Mouse (Mus musculus) liver, embryonic 13.5 days (tissue): ENCODE results near the gene Gm3952. TPM values are rescaled to one million over a fixed set of nuclear protein-coding genes. Genes with fewer than 3 reads are reported as not detected.
A peak's percentile ranks its signal among the peaks of the same experiment; 100 is the strongest.

Experiments used
- ATAC-seq: fragments of 200-750 bp; cut with Nextera tagmentation; 2 replicates; pipeline ENCODE4 v1.8.0; 2017; ENCODE audit warnings: low read depth, mild to moderate bottlenecking, moderate number of reproducible peaks, moderate library complexity
- DNase-seq: peaks from one replicate; pipeline ENCODE4 v3.0.0; 2022
- H3K27ac ChIP-seq: fragments of 300-500 bp; sonication (generic); 2 replicates; pipeline ENCODE4 v1.5.1; 2015; ENCODE audit warnings: moderate library complexity, mild to moderate bottlenecking, inconsistent platforms
- H3K27me3 ChIP-seq: fragments of 300-500 bp; sonication (generic); 2 replicates; pipeline ENCODE4 v1.6.1; 2015; ENCODE audit warnings: mild to moderate bottlenecking, inconsistent platforms
- H3K36me3 ChIP-seq: fragments of 300-500 bp; sonication (generic); 2 replicates; pipeline ENCODE4 v1.6.1; 2015; ENCODE audit warnings: mild to moderate bottlenecking, inconsistent platforms
- H3K4me1 ChIP-seq: fragments of 300-500 bp; sonication (generic); replicated peaks from 2 replicates; pipeline ENCODE4 v1.6.1; 2015; ENCODE audit warnings: inconsistent platforms
- H3K4me2 ChIP-seq: fragments of 300-500 bp; sonication (generic); 2 replicates; pipeline ENCODE4 v1.6.1; 2015; ENCODE audit warnings: inconsistent platforms, mild to moderate bottlenecking, moderate library complexity
- H3K4me3 ChIP-seq: fragments of 300-500 bp; sonication (generic); replicated peaks from 2 replicates; pipeline ENCODE4 v1.5.1; 2015; ENCODE audit warnings: mild to moderate bottlenecking, inconsistent platforms
- H3K9ac ChIP-seq: fragments of 300-500 bp; sonication (generic); 2 replicates; pipeline ENCODE4 v1.6.1; 2015; ENCODE audit warnings: mild to moderate bottlenecking, inconsistent platforms
- H3K9me3 ChIP-seq: fragments of 300-500 bp; sonication (generic); replicated peaks from 2 replicates; pipeline ENCODE4 v1.6.1; 2016; ENCODE audit warnings: inconsistent platforms
- WGBS: fragments of 180-500 bp; shearing (Covaris S2); methylation state at CpG from one replicate; pipeline ENCODE4 v1.1.7; 2015; ENCODE audit not compliant: insufficient replicate concordance; 5-methylcytosine and 5-hydroxymethylcytosine counted together
- polyA plus RNA-seq: library from polyadenylated mRNA; unstranded; fragments of >200 nt; fragmentation: Nextera tagmentation; extraction: Ambion mirVana; gene quantifications from 2 replicates; pipeline ENCODE4 v1.2.1, GENCODE M21; 2015

The Gm3952 gene
- not detected in 2 replicates for polyA plus RNA-seq

DNA sequence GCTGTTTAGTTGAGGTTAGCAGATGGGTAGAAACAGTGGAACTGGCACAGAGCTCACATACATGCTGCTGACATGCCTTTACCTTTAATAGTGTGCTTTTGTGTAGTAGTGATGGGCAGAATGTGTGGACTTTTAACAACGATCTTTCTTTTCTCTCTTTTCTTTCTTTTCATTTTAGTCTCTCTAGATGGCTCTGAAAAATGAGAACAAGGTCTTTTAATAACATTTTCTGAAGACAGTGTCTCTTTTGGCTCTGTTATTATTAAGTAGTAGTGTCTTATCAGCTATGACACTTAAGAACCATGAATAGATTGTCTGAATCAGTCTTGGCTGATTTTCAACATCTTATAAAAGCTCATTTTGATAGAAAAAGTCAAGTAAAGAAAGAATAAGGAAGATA, at the start of gene Gm3952:
Gene Gm3952, minus strand, starts transcription at position 101 of the 400 bp plus-strand sequence.
- Histone ChIP-seq H3K9ac (no peak within 1 kb of the TSS), H3K9me3 (no peaks in the 10 kb centered on the region), H3K4me3 (no peak within 1 kb of the TSS), H3K4me1 (no peaks in the 10 kb centered on the region), H3K27ac (no peak within 1 kb of the TSS), H3K36me3 (no peaks in the 10 kb centered on the region), H3K4me2 (no peak within 1 kb of the TSS), H3K27me3 (no peaks in the 10 kb centered on the region)
- 52% methylated on average over 1 of the region's 1 CpGs for WGBS
- DNase-seq (no peak), ATAC-seq (no peak)

GRCm38 (mm10) chr8:128843749-128844148, 45.3 kb upstream of the Gm3952 start:
- 23% methylated on average over 5 of the region's 5 CpGs for WGBS
- Histone ChIP-seq H3K27me3 (no peaks in the 10 kb centered on the region), H3K4me3 (no peak overlapping the region), H3K4me2 (no peak overlapping the region), H3K9ac (no peak overlapping the region), H3K4me1 (no peaks in the 10 kb centered on the region), H3K9me3 (no peaks in the 10 kb centered on the region), H3K27ac (no peak overlapping the region), H3K36me3 (no peaks in the 10 kb centered on the region)
- DNase-seq = no peak
- ATAC-seq = no peak

DNA sequence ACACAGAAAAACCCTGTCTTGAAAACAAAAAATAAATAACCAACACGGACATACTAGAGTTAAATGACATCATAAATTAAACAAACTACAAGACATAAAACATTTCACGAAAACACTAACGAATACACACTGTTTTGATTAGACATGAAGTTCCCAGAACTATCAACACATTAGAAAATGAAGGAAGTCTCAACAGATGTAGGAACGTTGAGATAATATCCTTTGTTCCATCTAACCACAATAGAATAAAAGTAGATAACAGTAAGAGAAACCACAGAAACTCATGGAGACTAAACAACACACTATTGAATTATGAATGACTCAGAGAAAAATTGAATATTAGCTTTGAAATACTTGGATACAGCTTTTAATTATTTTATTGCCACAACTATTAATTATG, 14.0 kb upstream of the Gm3952 start:
- no peaks in the 10 kb centered on the region for H3K36me3 ChIP-seq
- H3K27ac ChIP-seq = no peak overlapping the region
- ATAC-seq (no peak), DNase-seq (no peak)
- no peaks in the 10 kb centered on the region for H3K27me3 ChIP-seq
- 52% methylated on average over 4 of the region's 4 CpGs for WGBS
- no peaks in the 10 kb centered on the region for H3K4me1 ChIP-seq
- H3K4me2 ChIP-seq = no peak overlapping the region
- no peaks in the 10 kb centered on the region for H3K9me3 ChIP-seq
- H3K9ac ChIP-seq = no peak overlapping the region
- no peak overlapping the region for H3K4me3 ChIP-seq

DNA sequence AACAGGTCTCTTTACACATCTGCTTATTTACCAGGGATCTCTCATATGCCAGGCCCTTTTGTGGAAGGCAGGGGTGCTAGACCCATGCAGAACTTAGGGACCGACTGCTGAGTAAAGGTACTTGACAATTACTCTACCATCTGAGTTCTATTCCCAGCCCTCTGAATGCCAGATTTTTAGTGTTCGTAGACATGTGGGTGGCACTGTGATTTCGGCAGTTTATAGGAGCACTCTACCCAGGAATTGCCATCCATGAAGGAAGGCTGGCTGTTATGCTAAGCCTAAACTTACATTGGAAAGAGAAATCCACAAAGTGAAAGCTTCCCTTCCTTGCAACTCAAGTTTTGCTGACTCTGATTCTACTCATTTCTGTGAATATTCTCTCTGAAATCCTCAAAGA, 62.8 kb downstream of the Gm3952 start:
- H3K4me3 ChIP-seq = no peak overlapping the region
- no peak for DNase-seq
- no peaks in the 10 kb centered on the region for H3K4me1 ChIP-seq
- H3K27me3 ChIP-seq = no peaks in the 10 kb centered on the region
- peaks cover 53% of the 10 kb centered on the region for H3K36me3 ChIP-seq
- H3K9ac ChIP-seq = no peak overlapping the region
- 83% methylated on average over 3 of the region's 3 CpGs for WGBS
- no peak for ATAC-seq
- H3K9me3 ChIP-seq = no peaks in the 10 kb centered on the region
- no peak overlapping the region for H3K4me2 ChIP-seq
- no peak overlapping the region for H3K27ac ChIP-seq

- DNase-seq (no peak), ATAC-seq (no peak)
- no peaks in the 10 kb centered on the region for H3K9me3 ChIP-seq
- no peak overlapping the region for H3K4me3 ChIP-seq
- WGBS = 57% methylated on average over 3 of the region's 3 CpGs
- no peak overlapping the region for H3K9ac ChIP-seq
- H3K27ac ChIP-seq = no peak overlapping the region
- no peak overlapping the region for H3K4me2 ChIP-seq
- H3K36me3 ChIP-seq = peaks cover 60% of the 10 kb centered on the region
- no peaks in the 10 kb centered on the region for H3K27me3 ChIP-seq
- no peaks in the 10 kb centered on the region for H3K4me1 ChIP-seq
Measured at GRCm38 (mm10) chr8:128734118-128734517, 64.4 kb downstream of the Gm3952 start.

DNA sequence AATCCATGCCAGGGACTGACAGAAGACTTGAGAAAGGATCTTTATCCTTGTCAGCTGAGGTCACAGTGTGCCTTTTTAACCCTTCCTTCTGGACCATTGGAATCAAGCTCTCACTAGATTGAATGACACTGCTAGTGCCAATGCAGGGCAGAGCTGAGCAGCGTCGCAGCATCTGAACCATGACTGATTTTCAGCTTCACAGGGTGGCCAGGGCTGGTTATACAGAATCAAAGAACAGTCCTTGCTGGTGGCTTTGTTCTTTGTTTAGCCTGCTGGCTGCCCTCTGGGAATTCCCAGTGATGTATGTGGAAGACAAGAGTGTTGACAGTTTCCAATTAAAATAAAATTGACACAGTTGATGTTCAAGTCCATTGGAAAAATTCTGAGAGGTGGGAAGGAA, 66.2 kb downstream of the Gm3952 start:
- H3K4me3 ChIP-seq = no peak overlapping the region
- H3K4me2 ChIP-seq = no peak overlapping the region
- WGBS = 90% methylated on average over 2 of the region's 2 CpGs
- H3K36me3 ChIP-seq = peaks cover 63% of the 10 kb centered on the region
- H3K4me1 ChIP-seq = no peaks in the 10 kb centered on the region
- DNase-seq (no peak), ATAC-seq (no peak)
- H3K27ac ChIP-seq = no peak overlapping the region
- H3K9ac ChIP-seq = no peak overlapping the region
- H3K27me3 ChIP-seq = no peaks in the 10 kb centered on the region
- no peaks in the 10 kb centered on the region for H3K9me3 ChIP-seq

GRCm38 (mm10) chr8:128727213-128727612, 71.3 kb downstream of the Gm3952 start:
- H3K9me3 ChIP-seq = no peaks in the 10 kb centered on the region
- H3K27me3 ChIP-seq = no peaks in the 10 kb centered on the region
- no peak overlapping the region for H3K9ac ChIP-seq
- 83% methylated on average over 1 of the region's 1 CpGs for WGBS
- H3K36me3 ChIP-seq = peaks cover 74% of the 10 kb centered on the region
- H3K4me2 ChIP-seq = no peak overlapping the region
- no peak overlapping the region for H3K4me3 ChIP-seq
- no peak for DNase-seq
- ATAC-seq = no peak
- no peaks in the 10 kb centered on the region for H3K4me1 ChIP-seq
- H3K27ac ChIP-seq = no peak overlapping the region

DNA sequence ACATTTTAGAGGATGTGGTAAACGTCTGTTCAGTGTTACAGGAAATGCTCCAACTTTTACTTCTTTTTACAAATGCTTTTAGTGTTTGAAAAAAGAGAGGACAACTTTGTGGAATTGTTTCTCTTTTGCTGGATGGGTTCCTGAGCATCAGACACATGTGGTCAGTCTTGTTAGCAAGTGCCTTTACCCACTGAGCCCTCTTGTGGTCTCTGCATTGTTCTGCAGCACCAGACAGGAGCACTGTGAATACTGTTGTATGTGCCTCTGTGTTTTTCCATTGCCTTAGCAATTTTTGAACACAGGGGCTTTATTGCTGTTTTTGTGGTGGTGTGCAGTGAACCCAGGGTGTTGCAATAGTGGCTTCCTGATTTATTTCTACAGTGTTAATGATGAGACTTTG, 73.7 kb downstream of the Gm3952 start:
- Histone ChIP-seq H3K4me3 (no peak overlapping the region), H3K27me3 (no peaks in the 10 kb centered on the region), H3K4me2 (no peak overlapping the region), H3K4me1 (peaks cover 5% of the 10 kb centered on the region), H3K9ac (no peak overlapping the region), H3K27ac (no peak overlapping the region), H3K9me3 (no peaks in the 10 kb centered on the region), H3K36me3 (peaks cover 71% of the 10 kb centered on the region)
- WGBS = 63% methylated on average over 1 of the region's 1 CpGs
- DNase-seq (no peak), ATAC-seq (no peak)

GRCm38 (mm10) chr8:128716184-128716583, 82.3 kb downstream of the Gm3952 start:
- no peak overlapping the region for H3K27ac ChIP-seq
- no peak for DNase-seq
- H3K36me3 ChIP-seq = peaks cover 79% of the 10 kb centered on the region

GRCm38 (mm10) chr8:128709261-128709660, 89.2 kb downstream of the Gm3952 start:
- H3K36me3 ChIP-seq = peaks cover 67% of the 10 kb centered on the region
- 34% methylated on average over 3 of the region's 3 CpGs for WGBS
- peak; percentile 76 for ATAC-seq

More at GRCm38 (mm10) chr8:128716184-128716583, 82.3 kb downstream of the Gm3952 start:
- Histone ChIP-seq H3K4me2 (no peak overlapping the region), H3K9ac (no peak overlapping the region), H3K4me1 (peaks cover 5% of the 10 kb centered on the region), H3K4me3 (no peak overlapping the region), H3K27me3 (no peaks in the 10 kb centered on the region), H3K9me3 (no peaks in the 10 kb centered on the region)
- no peak for ATAC-seq

DNA sequence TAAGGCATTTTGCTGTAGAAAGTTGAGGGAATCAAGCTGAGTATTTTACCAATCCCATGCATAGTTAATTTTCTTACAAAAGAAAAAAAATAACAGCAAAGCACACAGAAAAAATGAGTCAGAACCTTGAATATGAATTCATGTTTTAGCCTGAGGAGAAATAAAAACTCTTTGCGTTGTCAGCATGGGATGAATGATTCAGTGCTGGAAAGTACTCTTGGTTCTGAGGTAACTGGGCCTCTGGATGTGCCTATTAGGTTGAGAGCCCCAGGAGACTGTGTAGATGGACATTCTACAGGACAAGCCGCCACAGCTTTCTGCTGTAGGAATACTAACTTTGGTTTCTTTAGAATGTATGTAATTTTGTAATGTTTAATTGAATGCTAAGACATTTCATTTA, 93.7 kb downstream of the Gm3952 start:
- H3K4me1 ChIP-seq = peaks cover 23% of the 10 kb centered on the region

More at GRCm38 (mm10) chr8:128709261-128709660, 89.2 kb downstream of the Gm3952 start:
- Histone ChIP-seq H3K9ac (no peak overlapping the region), H3K4me1 (peaks cover 9% of the 10 kb centered on the region), H3K4me3 (no peak overlapping the region), H3K27me3 (no peaks in the 10 kb centered on the region), H3K9me3 (no peaks in the 10 kb centered on the region), H3K27ac (no peak overlapping the region), H3K4me2 (no peak overlapping the region)
- DNase-seq = peak; percentile 65

DNA sequence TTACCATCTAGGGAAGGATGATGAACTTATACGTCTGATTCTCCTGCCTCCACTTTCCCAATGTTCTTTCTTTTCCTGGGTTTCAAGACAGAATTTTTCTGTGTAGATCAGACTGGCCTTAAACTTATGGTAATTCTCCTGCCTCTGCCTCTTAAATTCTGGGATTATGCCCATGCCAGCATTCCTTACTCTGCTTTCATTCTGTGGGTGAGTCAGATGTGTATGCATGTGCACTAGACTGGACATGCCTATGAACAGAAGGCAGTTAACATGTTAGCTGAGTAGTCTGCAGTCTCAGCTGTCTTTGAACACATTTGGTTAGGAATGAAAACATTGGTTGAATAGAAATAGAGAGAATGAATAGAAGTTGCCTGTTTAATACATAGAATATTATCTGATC, 94.1 kb downstream of the Gm3952 start:
- Histone ChIP-seq H3K27ac (no peak overlapping the region), H3K4me2 (no peak overlapping the region), H3K36me3 (peaks cover 27% of the 10 kb centered on the region), H3K27me3 (no peaks in the 10 kb centered on the region), H3K4me1 (peaks cover 27% of the 10 kb centered on the region), H3K9ac (no peak overlapping the region), H3K9me3 (no peaks in the 10 kb centered on the region), H3K4me3 (no peak overlapping the region)
- ATAC-seq (no peak), DNase-seq (no peak)
- WGBS = 65% methylated on average over 1 of the region's 1 CpGs

More for the DNA sequence above, 93.7 kb downstream of the Gm3952 start:
- no peaks in the 10 kb centered on the region for H3K9me3 ChIP-seq
- H3K4me2 ChIP-seq = no peak overlapping the region
- peaks cover 29% of the 10 kb centered on the region for H3K36me3 ChIP-seq
- no peak for DNase-seq
- H3K27ac ChIP-seq = no peak overlapping the region
- no peak overlapping the region for H3K9ac ChIP-seq
- H3K4me3 ChIP-seq = no peak overlapping the region
- no peak for ATAC-seq
- 73% methylated on average over 2 of the region's 2 CpGs for WGBS
- no peaks in the 10 kb centered on the region for H3K27me3 ChIP-seq
